Mouse (Mus musculus) forebrain, embryonic 12.5 days (tissue): ENCODE results near the gene Glra1. TPM values are rescaled to one million over a fixed set of nuclear protein-coding genes. Genes with fewer than 3 reads are reported as not detected.

Experiments
- ATAC-seq: fragments of 200-750 bp; cut with Nextera tagmentation; 2 replicates; pipeline ENCODE4 v1.8.0; 2017; ENCODE audit warnings: moderate TSS enrichment; ENCODE audit not compliant: low FRiP score
- H3K27ac ChIP-seq: fragments of 300-500 bp; sonication (generic); 2 replicates; pipeline ENCODE4 v1.5.1; 2016; ENCODE audit warnings: mild to moderate bottlenecking
- H3K27me3 ChIP-seq: fragments of 300-500 bp; sonication (generic); 2 replicates; pipeline ENCODE4 v1.6.1; 2016; ENCODE audit warnings: mild to moderate bottlenecking
- H3K36me3 ChIP-seq: fragments of 300-500 bp; sonication (generic); replicated peaks from 2 replicates; pipeline ENCODE4 v1.6.1; 2016; ENCODE audit warnings: mild to moderate bottlenecking
- H3K4me1 ChIP-seq: fragments of 300-500 bp; sonication (generic); 2 replicates; pipeline ENCODE4 v1.6.1; 2016
- H3K4me2 ChIP-seq: fragments of 300-500 bp; sonication (generic); 2 replicates; pipeline ENCODE4 v1.6.1; 2016; ENCODE audit warnings: mild to moderate bottlenecking, moderate library complexity
- H3K4me3 ChIP-seq: fragments of 300-500 bp; sonication (generic); replicated peaks from 2 replicates; pipeline ENCODE4 v1.5.1; 2016; ENCODE audit warnings: mild to moderate bottlenecking
- H3K9ac ChIP-seq: fragments of 300-500 bp; sonication (generic); 2 replicates; pipeline ENCODE4 v1.6.1; 2016; ENCODE audit warnings: mild to moderate bottlenecking
- H3K9me3 ChIP-seq: fragments of 300-500 bp; sonication (generic); 2 replicates; pipeline ENCODE4 v1.6.1; 2016
- WGBS: fragments of 180-500 bp; shearing (Covaris S2); methylation state at CpG from one replicate; pipeline ENCODE4 v1.1.7; 2016; 5-methylcytosine and 5-hydroxymethylcytosine counted together
- polyA plus RNA-seq: library from polyadenylated mRNA; unstranded; fragments of >200 nt; fragmentation: Nextera tagmentation; extraction: Ambion mirVana; gene quantifications from 2 replicates; pipeline ENCODE4 v1.2.1, GENCODE M21; 2016

Gene Glra1
- polyA plus RNA-seq, 1 experiment from 2014 or later = not detected

DNA sequence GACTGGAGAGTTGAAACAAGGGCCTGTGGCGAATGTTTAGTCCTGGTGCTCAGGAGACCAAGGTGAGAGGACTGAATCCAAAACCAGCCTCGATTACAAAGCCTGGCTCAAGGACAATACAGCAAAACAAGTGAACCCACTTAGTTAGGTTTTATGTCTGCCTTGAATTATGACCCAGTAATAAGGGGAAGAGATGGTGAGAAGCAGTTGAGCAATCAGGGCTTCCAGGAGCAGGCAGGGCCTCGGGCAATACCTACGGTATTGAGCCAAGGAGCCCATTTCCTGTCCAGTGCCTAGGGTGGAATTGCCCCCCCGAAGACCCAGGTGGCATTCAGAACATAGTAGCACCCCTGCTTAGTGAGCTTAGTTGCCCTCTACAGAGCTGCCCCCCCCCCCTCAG lies 105.1 kb downstream of the Glra1 start:
- Histone ChIP-seq H3K36me3 (peaks cover 57% of the 10 kb centered on the region), H3K4me1 (no peaks in the 10 kb centered on the region), H3K9ac (no peak overlapping the region), H3K27me3 (no peaks in the 10 kb centered on the region), H3K4me3 (no peak overlapping the region), H3K4me2 (no peak overlapping the region), H3K9me3 (no peaks in the 10 kb centered on the region), H3K27ac (no peak overlapping the region)
- WGBS = 90% methylated on average over 5 of the region's 5 CpGs
- no peak for ATAC-seq

DNA sequence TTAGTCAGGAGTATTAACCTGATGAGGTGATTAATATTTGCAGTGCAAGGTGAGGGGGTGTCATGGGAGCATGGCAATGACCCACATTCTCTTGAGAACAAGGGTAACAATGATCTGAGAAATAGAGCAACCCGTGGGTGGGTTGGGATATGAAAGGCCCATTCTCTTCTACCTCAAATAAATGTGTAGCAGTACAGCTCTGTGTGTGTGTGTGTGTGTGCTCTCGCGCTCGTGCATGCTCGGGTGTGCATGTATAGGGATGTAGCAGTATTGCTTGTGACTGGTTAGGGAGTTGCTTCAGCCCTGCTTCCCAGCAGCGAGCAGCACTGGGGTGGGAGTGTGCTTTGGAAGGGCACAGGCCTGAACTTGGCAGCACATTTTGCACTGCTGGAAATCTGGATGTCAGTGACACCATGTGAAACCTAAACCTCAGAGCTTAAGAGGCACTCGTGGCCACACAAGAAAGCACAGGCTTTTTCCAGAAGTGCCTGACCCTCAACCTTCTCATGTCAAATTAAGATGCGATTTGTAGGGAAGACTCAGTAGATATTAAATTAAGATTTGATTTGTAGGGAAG lies 106.0 kb downstream of the Glra1 start:
- no peaks in the 10 kb centered on the region for H3K27me3 ChIP-seq
- H3K9me3 ChIP-seq = no peaks in the 10 kb centered on the region
- no peak overlapping the region for H3K4me3 ChIP-seq
- no peaks in the 10 kb centered on the region for H3K4me1 ChIP-seq
- no peak overlapping the region for H3K4me2 ChIP-seq
- H3K9ac ChIP-seq = no peak overlapping the region
- peaks cover 65% of the 10 kb centered on the region for H3K36me3 ChIP-seq
- no peak overlapping the region for H3K27ac ChIP-seq
- ATAC-seq = no peak
- WGBS = 88% methylated on average over 8 of the region's 8 CpGs

DNA sequence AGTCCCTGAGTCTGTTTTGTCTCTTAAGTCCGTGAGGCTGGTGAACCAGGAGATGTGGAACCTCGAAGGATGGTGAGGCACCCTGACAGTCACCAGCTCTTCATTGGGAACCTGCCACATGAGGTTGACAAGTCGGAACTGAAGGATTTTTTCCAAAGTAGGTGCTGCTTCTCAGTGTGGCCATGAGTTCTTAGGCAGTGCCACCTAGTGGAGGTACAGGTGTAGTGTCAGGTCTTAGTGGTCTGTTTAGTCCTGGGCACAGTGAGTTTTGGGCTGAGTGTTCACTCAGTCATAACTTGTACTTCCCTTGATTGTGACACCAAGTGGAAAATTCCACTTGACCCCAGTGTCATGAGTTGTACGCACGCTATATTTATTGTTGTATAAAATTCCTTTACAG lies 110.1 kb downstream of the Glra1 start:
- ATAC-seq = no peak
- Histone ChIP-seq H3K4me3 (no peak overlapping the region), H3K27me3 (no peaks in the 10 kb centered on the region), H3K36me3 (peaks cover 94% of the 10 kb centered on the region), H3K27ac (no peak overlapping the region), H3K4me2 (no peak overlapping the region), H3K9me3 (no peaks in the 10 kb centered on the region), H3K9ac (no peak overlapping the region), H3K4me1 (no peaks in the 10 kb centered on the region)
- 67% methylated on average over 5 of the region's 5 CpGs for WGBS

DNA sequence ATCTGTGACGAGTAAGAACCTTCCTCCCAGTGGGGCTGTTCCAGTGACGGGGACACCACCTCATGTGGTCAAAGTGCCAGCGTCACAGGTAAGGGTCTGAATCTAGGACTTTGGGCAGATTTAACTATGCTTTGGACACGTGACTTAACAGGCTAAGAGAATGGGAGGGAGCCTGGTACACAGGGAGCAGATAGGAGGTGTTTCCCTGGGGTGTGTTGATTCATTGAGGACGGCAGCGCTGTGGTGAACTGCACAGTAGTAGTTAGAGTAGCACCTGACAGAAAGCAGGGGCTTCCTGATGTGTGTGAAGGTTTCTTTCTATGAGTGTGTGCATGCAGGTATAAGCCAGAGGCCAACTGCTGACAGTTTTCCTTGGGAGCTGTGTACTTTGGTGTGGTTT lies 111.8 kb downstream of the Glra1 start:
- Histone ChIP-seq H3K27ac (no peak overlapping the region), H3K36me3 (peaks cover 94% of the 10 kb centered on the region), H3K9me3 (no peaks in the 10 kb centered on the region), H3K4me3 (no peak overlapping the region), H3K4me1 (no peaks in the 10 kb centered on the region), H3K27me3 (no peaks in the 10 kb centered on the region), H3K9ac (no peak overlapping the region), H3K4me2 (no peak overlapping the region)
- ATAC-seq = no peak
- WGBS = 86% methylated on average over 6 of the region's 6 CpGs

DNA sequence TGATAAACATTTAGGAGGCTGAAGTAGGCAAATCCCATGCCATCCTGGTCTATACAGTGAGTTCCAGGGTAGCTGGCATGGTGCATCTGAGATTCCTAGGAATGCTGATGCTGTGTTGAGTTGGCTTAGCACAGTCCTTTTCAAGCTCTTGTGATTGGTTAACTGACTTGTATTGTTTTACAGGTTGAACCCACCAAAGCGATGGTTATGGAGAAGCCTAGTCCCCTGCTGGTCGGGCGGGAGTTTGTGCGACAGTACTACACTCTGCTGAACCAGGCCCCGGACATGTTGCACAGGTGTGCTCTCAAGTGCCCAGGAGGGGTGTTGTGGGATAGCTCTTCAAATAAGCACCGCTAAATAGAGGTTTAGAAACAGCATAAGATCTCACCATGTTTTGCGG lies 122.6 kb downstream of the Glra1 start:
- peaks cover 3% of the 10 kb centered on the region; the same call in 1 of the 2 replicates for H3K4me1 ChIP-seq
- H3K36me3 ChIP-seq = peaks cover 78% of the 10 kb centered on the region
- no peak overlapping the region for H3K4me2 ChIP-seq
- H3K27ac ChIP-seq = no peak overlapping the region
- 96% methylated on average over 7 of the region's 7 CpGs for WGBS
- no peaks in the 10 kb centered on the region for H3K9me3 ChIP-seq
- no peak overlapping the region for H3K4me3 ChIP-seq
- H3K9ac ChIP-seq = no peak overlapping the region
- no peak for ATAC-seq
- no peaks in the 10 kb centered on the region for H3K27me3 ChIP-seq

DNA sequence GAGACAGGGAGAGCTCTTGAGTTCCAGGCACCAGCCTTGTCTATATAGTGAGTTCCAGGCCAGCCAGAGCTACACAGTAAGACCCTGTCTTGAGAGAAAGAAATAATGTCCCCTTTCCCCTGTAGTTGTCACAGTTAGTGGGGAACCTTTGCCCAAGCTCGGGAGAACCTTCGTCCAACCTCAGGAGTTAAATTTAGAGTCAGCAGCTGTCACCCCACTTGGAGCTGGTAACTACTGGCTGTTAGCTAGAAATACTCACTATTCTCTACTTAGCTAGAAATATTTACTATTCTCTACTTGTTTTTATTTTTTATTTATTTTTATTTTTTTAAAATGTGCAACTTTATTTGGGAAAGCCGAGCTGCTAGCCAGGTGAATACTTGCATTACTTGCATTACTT lies 134.8 kb downstream of the Glra1 start:
- WGBS = 97% methylated on average over 3 of the region's 3 CpGs
- Histone ChIP-seq H3K9ac (no peak overlapping the region), H3K27ac (no peak overlapping the region), H3K9me3 (no peaks in the 10 kb centered on the region), H3K4me2 (no peak overlapping the region), H3K36me3 (peaks cover 31% of the 10 kb centered on the region), H3K4me1 (peaks cover 20% of the 10 kb centered on the region), H3K27me3 (no peaks in the 10 kb centered on the region), H3K4me3 (no peak overlapping the region)
- ATAC-seq = no peak

DNA sequence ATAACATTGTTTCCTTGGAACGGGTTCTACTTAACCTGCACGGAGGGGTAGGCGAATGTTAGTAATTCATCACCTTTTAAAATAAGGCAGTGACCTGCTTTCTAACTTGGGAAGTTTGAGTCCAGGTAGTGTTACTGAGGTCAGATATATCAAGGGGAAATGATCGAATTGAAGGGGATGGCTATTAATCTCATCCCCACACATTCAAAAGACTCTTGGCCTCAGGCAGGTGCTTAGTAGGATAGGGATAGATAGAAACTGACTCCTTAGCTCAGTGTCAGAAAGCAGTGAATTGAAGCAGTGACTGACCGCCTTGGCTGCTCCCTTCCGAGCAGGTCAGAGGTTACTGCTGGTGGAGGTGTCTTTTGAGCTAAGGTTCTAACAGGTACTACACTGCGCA lies 136.5 kb downstream of the Glra1 start:
- Histone ChIP-seq H3K4me3 (peak overlapping the region; percentile 96), H3K9ac (no peak overlapping the region), H3K27ac (no peak overlapping the region), H3K27me3 (no peaks in the 10 kb centered on the region), H3K4me2 (peak overlapping the region; percentile 79), H3K9me3 (no peaks in the 10 kb centered on the region), H3K36me3 (peaks cover 31% of the 10 kb centered on the region), H3K4me1 (peaks cover 24% of the 10 kb centered on the region)
- WGBS = 97% methylated on average over 7 of the region's 7 CpGs
- no peak for ATAC-seq

DNA sequence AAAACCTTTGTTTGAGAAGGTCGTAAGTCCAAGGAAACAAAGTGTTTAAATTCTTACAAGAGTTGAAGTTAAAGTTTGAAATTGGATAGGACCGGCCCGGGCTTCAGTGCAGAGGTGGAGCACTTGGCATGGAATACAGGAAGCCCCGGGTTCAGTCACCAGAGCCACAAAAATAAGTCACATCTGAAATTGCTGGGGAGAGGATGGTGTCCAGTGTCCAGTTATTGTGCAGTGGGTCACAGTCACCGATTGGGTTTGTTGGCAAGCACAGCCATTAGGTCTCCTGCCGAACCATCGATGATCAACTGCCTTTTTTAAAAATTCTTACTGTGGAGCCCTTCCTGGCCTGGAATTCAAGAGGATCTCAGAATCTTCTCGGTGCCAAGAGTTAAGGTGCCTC lies 137.2 kb downstream of the Glra1 start:
- WGBS = 73% methylated on average over 8 of the region's 8 CpGs
- Histone ChIP-seq H3K27me3 (no peaks in the 10 kb centered on the region), H3K36me3 (peaks cover 31% of the 10 kb centered on the region), H3K27ac (no peak overlapping the region), H3K4me1 (peaks cover 24% of the 10 kb centered on the region), H3K4me3 (peak overlapping the region; percentile 96), H3K9ac (peak overlapping the region; percentile 98), H3K4me2 (peak overlapping the region; percentile 79), H3K9me3 (no peaks in the 10 kb centered on the region)
- ATAC-seq = no peak

DNA sequence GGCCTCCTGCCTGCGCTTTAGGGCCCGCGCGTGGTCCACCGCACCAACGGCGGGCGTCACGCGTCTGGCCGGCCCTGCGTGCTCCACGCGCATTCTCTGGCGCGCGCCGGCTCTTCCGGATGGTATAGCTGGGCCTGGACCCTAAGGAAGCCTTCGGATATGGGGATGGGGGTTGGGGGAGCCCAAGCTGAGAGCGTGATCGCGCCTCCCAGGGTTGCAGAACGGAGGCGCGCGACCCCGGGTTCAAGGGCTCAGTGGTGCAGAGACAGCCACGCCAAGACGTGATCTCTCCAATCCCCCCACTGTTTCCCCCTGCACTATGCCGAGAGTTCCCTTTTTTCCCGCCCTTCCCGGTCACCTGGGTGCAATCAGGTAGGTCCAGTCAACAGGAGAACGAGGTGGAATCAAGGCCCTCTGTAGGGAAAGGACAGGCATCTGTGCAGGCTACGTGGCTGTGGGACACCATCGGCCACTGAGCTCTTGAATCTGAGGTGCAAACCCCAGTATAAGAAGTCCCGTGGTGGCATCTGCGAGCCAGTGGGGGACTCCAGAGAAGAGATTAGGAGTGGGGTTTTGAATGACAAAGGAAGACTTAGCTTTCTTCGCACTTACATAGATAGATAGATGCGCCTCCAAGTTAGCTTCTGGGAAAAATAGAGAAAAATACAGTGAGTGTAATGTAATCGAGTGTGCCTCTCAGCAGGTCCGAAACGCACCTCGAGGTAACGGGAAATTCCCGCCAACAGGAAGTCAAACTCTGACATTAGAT lies 137.9 kb downstream of the Glra1 start:
- Histone ChIP-seq H3K4me3 (peak overlapping the region; percentile 96), H3K9me3 (no peaks in the 10 kb centered on the region), H3K9ac (peak overlapping the region; percentile 98), H3K4me1 (peaks cover 24% of the 10 kb centered on the region), H3K36me3 (peaks cover 31% of the 10 kb centered on the region), H3K4me2 (peak overlapping the region; percentile 79), H3K27ac (peak overlapping the region; percentile 89), H3K27me3 (no peaks in the 10 kb centered on the region)
- under 1% methylated on average over 46 of the region's 46 CpGs for WGBS
- no peak for ATAC-seq

DNA sequence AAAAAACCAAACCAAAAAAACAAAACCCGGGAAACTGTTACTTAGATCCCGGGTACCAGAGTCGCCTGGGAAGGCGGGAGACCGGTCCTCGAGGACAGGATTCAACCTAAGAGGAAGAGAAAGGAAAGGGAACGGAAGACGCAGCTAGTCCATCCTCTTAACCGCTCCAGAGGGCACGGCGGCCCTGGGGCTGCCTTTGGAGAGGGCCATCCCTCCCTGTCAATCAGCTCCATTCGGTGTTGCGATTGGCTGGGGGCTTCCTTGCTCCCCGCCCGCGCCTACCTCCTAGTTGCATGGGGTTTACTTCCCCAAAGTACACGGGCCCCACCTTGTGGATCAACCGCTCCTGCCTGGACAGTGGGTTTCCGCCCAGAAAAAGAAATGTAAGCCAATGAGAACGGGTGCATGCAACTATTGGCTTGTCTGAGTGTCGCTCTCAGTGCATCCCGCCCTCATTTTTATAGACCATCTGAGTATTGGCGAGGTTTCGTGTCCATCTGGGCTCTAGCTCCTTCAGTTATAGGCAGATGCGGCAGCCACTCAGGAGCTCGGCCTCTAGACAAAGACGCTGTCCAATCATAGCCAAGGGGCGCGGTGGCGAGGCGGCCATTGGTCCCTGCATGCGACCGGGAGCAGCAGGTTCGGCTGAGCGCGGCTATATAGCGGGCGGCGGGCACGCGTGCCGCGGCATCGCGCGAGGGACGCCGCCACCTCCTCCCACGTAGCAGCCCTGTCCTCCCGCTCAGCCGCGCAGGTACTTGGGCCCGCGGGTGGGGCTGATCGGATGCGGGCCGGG lies 138.8 kb downstream of the Glra1 start, which contains the start of gene G3bp1:
Gene G3bp1, plus strand, starts transcription at position 638 of the 796 bp plus-strand sequence.
- under 1% methylated on average over 57 of the region's 57 CpGs for WGBS
- Histone ChIP-seq H3K9me3 (no peaks in the 10 kb centered on the region), H3K27ac (peak within 1 kb of the TSS; percentile 90), H3K4me3 (peak within 1 kb of the TSS; percentile 96), H3K4me2 (peak within 1 kb of the TSS; percentile 79), H3K36me3 (peaks cover 24% of the 10 kb centered on the region), H3K9ac (peak within 1 kb of the TSS; percentile 98), H3K4me1 (peaks cover 24% of the 10 kb centered on the region), H3K27me3 (no peaks in the 10 kb centered on the region)
- peak; percentile 98 for ATAC-seq

DNA sequence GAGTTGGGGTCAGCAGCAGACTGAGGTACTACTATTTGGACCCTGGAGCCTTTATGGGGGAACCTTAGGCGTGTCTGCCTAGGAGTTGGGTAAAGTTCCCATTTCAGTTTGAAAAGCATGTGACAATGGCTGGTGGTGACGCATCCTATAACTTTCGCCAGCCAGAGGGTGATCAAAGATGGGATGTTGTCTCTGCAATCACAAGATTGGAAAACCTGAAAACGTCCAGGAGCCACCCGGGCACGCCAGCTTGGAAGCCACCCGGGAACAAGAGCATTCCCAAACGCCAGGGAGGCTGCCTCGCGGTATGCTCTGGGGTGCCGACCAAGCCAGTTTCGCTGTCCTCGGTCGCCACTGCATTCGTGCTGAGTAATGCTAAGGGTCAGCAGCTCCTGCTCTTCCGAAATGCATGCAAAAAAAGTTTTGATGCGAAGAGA lies 139.4 kb downstream of the Glra1 start:
- WGBS = 3% methylated on average over 17 of the region's 17 CpGs
- H3K4me2 ChIP-seq = peak overlapping the region; percentile 70
- peaks cover 24% of the 10 kb centered on the region for H3K4me1 ChIP-seq
- no peaks in the 10 kb centered on the region for H3K27me3 ChIP-seq
- peak; percentile 17; the same call in 1 of the 2 replicates for ATAC-seq
- H3K9me3 ChIP-seq = no peaks in the 10 kb centered on the region
- H3K4me3 ChIP-seq = peak overlapping the region; percentile 96
- peak overlapping the region; percentile 68 for H3K9ac ChIP-seq
- peaks cover 19% of the 10 kb centered on the region for H3K36me3 ChIP-seq
- peak overlapping the region; percentile 90 for H3K27ac ChIP-seq

DNA sequence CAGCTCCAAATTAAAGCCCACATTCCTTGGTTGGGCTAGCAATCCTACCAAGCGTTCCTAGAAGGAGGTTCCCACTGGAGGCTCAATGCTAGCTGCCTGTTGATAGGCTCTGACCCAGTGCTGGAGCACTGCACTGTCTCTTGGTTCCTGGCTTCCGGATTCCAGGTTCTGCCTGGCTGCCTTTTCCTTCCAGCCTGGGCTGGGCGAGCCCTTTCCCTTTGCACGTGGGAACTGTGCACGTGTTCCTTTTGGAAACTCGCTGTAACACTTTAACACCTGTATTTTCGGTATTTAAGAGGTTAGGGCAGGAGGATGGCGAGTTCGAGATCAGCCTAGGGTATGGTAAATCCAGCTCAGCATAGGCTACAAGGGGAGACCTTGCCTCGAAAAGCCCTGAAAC lies 140.0 kb downstream of the Glra1 start:
- Histone ChIP-seq H3K4me2 (peak overlapping the region; percentile 70), H3K27me3 (no peaks in the 10 kb centered on the region), H3K36me3 (peaks cover 13% of the 10 kb centered on the region), H3K27ac (peak overlapping the region; percentile 90; the same call in 1 of the 2 replicates), H3K9me3 (no peaks in the 10 kb centered on the region), H3K9ac (peak overlapping the region; percentile 68), H3K4me1 (peaks cover 24% of the 10 kb centered on the region), H3K4me3 (peak overlapping the region; percentile 96; the same call in 1 of the 2 replicates)
- no peak for ATAC-seq
- 78% methylated on average over 10 of the region's 10 CpGs for WGBS
